In genomic region chr14:25196820-25197219, GRCm38 (mm10) we compare ENCODE assay signal across 12 mouse cellular contexts.
DNase-seq lines count a peak whose midpoint lies in the region; ATAC-seq and TF ChIP-seq lines count a peak whose summit lies in the region.
"Had no signal": no experiment of that assay in that cellular context is flagged by ENCODE, and none has a peak within 500 bp of the region (broad histone marks: within the 10 kb centered on the region; RNA-seq: fewer than 3 reads in every experiment).

No protein-coding gene starts in this region.

- no peak overlapping the region for H3K4me3 ChIP-seq in kidney, embryonic 14.5 days (ENCODE audit: low read length)
- no peak overlapping the region for H3K4me3 ChIP-seq in kidney, adult 2 months (ENCODE audit: insufficient read depth, low read depth, low read length)
- no peak overlapping the region for H3K4me3 ChIP-seq in embryonic facial prominence, embryonic 11.5 days (ENCODE audit: low read depth, low read length)
- no peak overlapping the region for H3K4me3 ChIP-seq in intestine, embryonic 15.5 days (replicated peaks)
- no peak overlapping the region for H3K4me3 ChIP-seq in stomach, embryonic 15.5 days (replicated peaks)
- H3K4me3 ChIP-seq: hindbrain, embryonic 13.5 days; myocyte had no signal

- no peak for TF ChIP-seq CTCF in kidney, adult 2 months (conservative IDR thresholded peaks at IDR 0.05; ENCODE audit: insufficient read depth, insufficient read length, low read depth, low read length)

- H3K4me1 ChIP-seq in kidney, embryonic 14.5 days (ENCODE audit: control insufficient read depth, insufficient read depth, low read length): peaks cover 35% of the 10 kb centered on the region
- peaks cover 13% of the 10 kb centered on the region; the same call in 1 of the 2 replicates for H3K4me1 ChIP-seq in kidney, adult 2 months (ENCODE audit: control insufficient read depth, insufficient read depth, low read length)
- no peaks in the 10 kb centered on the region for H3K4me1 ChIP-seq in embryonic facial prominence, embryonic 11.5 days (ENCODE audit: control insufficient read depth, insufficient read depth, low read length)
- H3K4me1 ChIP-seq in intestine, embryonic 15.5 days (replicated peaks): peaks cover 38% of the 10 kb centered on the region
- peaks cover 25% of the 10 kb centered on the region for H3K4me1 ChIP-seq in stomach, embryonic 15.5 days

- H3K4me2 ChIP-seq in kidney, embryonic 14.5 days (replicated peaks; ENCODE audit: low read depth, low read length): no peak overlapping the region
- H3K4me2 ChIP-seq in embryonic facial prominence, embryonic 11.5 days (ENCODE audit: low read depth, low read length): no peak overlapping the region
- H3K4me2 ChIP-seq in intestine, embryonic 15.5 days (replicated peaks): no peak overlapping the region
- no peak overlapping the region for H3K4me2 ChIP-seq in stomach, embryonic 15.5 days
- H3K4me2 ChIP-seq: hindbrain, embryonic 13.5 days had no signal

- no peak for TF ChIP-seq POLR2A in kidney, adult 2 months (IDR thresholded peaks at IDR 0.05; ENCODE audit: low read depth, low read length)

- 0 out of 2 replicates have a peak, but pooled peaks have one; percentile 8 for ATAC-seq in kidney, embryonic 14.5 days (ENCODE audit: low FRiP score, low TSS enrichment)
- 0 out of 2 replicates have a peak, but pooled peaks have one; percentile 12 for ATAC-seq in embryonic facial prominence, embryonic 11.5 days (replicated peaks; ENCODE audit: insufficient number of reproducible peaks, low FRiP score, low TSS enrichment, low read depth)
- ATAC-seq in intestine, embryonic 15.5 days: peak; percentile 53
- ATAC-seq in stomach, embryonic 15.5 days (ENCODE audit: insufficient read depth, low FRiP score, low read depth): no peak
- ATAC-seq: forebrain, postnatal 0 days had no signal

- 58% methylated on average over 5 of the region's 5 CpGs for WGBS in kidney, embryonic 14.5 days
- 64% methylated on average over 5 of the region's 5 CpGs for WGBS in kidney, adult 2 months
- 16% methylated on average over 5 of the region's 5 CpGs for WGBS in embryonic facial prominence, embryonic 11.5 days
- WGBS in intestine, embryonic 15.5 days: 19% methylated on average over 5 of the region's 5 CpGs
- 18% methylated on average over 5 of the region's 5 CpGs for WGBS in stomach, embryonic 15.5 days

- H3K9me3 ChIP-seq in kidney, embryonic 14.5 days (ENCODE audit: control insufficient read depth, low read length): no peaks in the 10 kb centered on the region
- no peaks in the 10 kb centered on the region for H3K9me3 ChIP-seq in embryonic facial prominence, embryonic 11.5 days (replicated peaks; ENCODE audit: control insufficient read depth, low read length)
- no peaks in the 10 kb centered on the region for H3K9me3 ChIP-seq in intestine, embryonic 15.5 days
- no peaks in the 10 kb centered on the region for H3K9me3 ChIP-seq in stomach, embryonic 15.5 days
- H3K9me3 ChIP-seq: hindbrain, embryonic 13.5 days had no signal

- no peak overlapping the region for H3K27ac ChIP-seq in kidney, embryonic 14.5 days (ENCODE audit: low read depth, low read length)
- H3K27ac ChIP-seq in kidney, adult 2 months (ENCODE audit: insufficient read depth, low read depth, low read length): no peak overlapping the region
- H3K27ac ChIP-seq in embryonic facial prominence, embryonic 11.5 days (replicated peaks; ENCODE audit: low read depth, low read length): peak overlapping the region; percentile 56; the same call in 1 of the 2 replicates
- H3K27ac ChIP-seq in intestine, embryonic 15.5 days: peak overlapping the region; percentile 80
- peak overlapping the region; percentile 59 for H3K27ac ChIP-seq in stomach, embryonic 15.5 days
- H3K27ac ChIP-seq: hindbrain, embryonic 13.5 days had no signal

- no peak overlapping the region for H3K9ac ChIP-seq in kidney, embryonic 14.5 days (ENCODE audit: low read depth, low read length)
- no peak overlapping the region for H3K9ac ChIP-seq in embryonic facial prominence, embryonic 11.5 days (replicated peaks; ENCODE audit: low read length)
- H3K9ac ChIP-seq in intestine, embryonic 15.5 days: no peak overlapping the region
- H3K9ac ChIP-seq in stomach, embryonic 15.5 days: no peak overlapping the region
- H3K9ac ChIP-seq: forebrain, postnatal 0 days; hindbrain, embryonic 13.5 days had no signal

- no peaks in the 10 kb centered on the region for H3K27me3 ChIP-seq in kidney, embryonic 14.5 days (ENCODE audit: control insufficient read depth, insufficient read depth, low read length)
- H3K27me3 ChIP-seq in kidney, adult 2 months (replicated peaks; ENCODE audit: control insufficient read depth, insufficient read depth, low read length): no peaks in the 10 kb centered on the region
- H3K27me3 ChIP-seq in embryonic facial prominence, embryonic 11.5 days (ENCODE audit: control insufficient read depth, insufficient read depth, low read length): no peaks in the 10 kb centered on the region
- no peaks in the 10 kb centered on the region for H3K27me3 ChIP-seq in intestine, embryonic 15.5 days (replicated peaks)
- H3K27me3 ChIP-seq in stomach, embryonic 15.5 days (replicated peaks): no peaks in the 10 kb centered on the region

- DNase-seq in kidney, adult 2 months: no peak
- peak; percentile 66 for DNase-seq in embryonic facial prominence, embryonic 11.5 days (ENCODE audit: low spot score)
- DNase-seq in urinary bladder, postnatal 25 days (ENCODE audit: low spot score): no peak
- no peak for DNase-seq in testis, postnatal 10 days (ENCODE audit: low spot score)
- DNase-seq: cerebellum, postnatal 36 days; forebrain, postnatal 0 days; kidney, postnatal 25 days had no signal

- no peaks in the 10 kb centered on the region for H3K36me3 ChIP-seq in kidney, embryonic 14.5 days (ENCODE audit: control insufficient read depth, insufficient read depth, low read length)
- no peaks in the 10 kb centered on the region for H3K36me3 ChIP-seq in kidney, adult 2 months (ENCODE audit: control insufficient read depth, insufficient read depth, low read length)
- H3K36me3 ChIP-seq in embryonic facial prominence, embryonic 11.5 days (replicated peaks; ENCODE audit: control insufficient read depth, insufficient read depth, low read depth, low read length): no peaks in the 10 kb centered on the region
- H3K36me3 ChIP-seq in intestine, embryonic 15.5 days: no peaks in the 10 kb centered on the region
- no peaks in the 10 kb centered on the region for H3K36me3 ChIP-seq in stomach, embryonic 15.5 days
- H3K36me3 ChIP-seq: hindbrain, embryonic 13.5 days had no signal

Comparison
In these comparisons a context has a peak if more than half of its experiments do, and no peak if none do; other contexts are left out.
1. H3K27ac ChIP-seq: peak in embryonic facial prominence, embryonic 11.5 days (single experiment), intestine, embryonic 15.5 days (single experiment) and stomach, embryonic 15.5 days (single experiment); none in kidney, embryonic 14.5 days (single experiment) and kidney, adult 2 months (single experiment).